Mouse (Mus musculus): ENCODE data around the gene Ptpro.
"Not testable (repeated sequence)": the region's sequence is repeated elsewhere in the genome, so short reads cannot be mapped to it uniquely, and the experiment has no call there.

The Ptpro gene

DNA sequence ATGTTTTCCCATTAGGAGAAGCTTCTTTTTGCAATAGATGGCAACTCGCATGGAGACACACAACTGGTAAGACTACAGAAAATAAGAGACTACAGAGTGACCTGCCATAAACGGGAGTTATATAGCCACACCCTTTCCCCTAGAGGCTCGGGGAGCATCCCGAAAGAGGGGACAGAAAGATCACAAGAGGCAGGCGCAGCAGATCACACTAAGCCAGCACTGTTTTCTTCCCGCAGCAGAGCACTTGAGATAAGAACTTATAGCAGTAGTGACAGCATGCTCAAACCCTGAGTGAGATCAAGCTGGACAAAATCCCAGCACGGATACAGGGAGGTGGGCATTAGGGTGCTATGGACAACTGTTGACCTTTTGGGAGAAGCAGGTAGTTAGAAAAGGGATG lies 203.9 kb downstream of the Ptpro start:
- DNase-seq (ENCODE audit: low spot score), result no peak

DNA sequence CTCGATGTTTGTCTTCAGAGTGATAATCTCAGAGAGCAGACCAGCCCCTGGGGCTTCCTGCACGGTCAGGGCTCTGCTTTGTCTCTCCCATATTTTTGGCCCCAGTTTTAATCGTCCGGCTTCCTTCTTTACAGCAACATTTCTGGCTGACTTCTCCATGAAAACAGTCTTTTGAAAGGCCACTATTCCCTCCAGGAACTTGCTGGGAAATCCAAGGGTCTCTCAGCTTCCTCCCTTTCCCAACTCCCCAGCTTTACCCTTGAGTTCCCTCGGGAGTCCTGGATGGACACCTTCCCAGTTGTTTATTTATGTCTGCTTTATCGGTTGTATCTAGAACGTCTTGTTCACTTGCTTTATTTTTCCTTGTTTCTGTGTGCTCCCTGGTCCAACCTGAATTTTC lies 205.1 kb downstream of the Ptpro start:
- DNase-seq (ENCODE audit: low spot score), result no peak

GRCm38 (mm10) chr6:137458136-137458535 lies 206.0 kb downstream of the Ptpro start:
- no peak for DNase-seq (ENCODE audit: low spot score)

DNA sequence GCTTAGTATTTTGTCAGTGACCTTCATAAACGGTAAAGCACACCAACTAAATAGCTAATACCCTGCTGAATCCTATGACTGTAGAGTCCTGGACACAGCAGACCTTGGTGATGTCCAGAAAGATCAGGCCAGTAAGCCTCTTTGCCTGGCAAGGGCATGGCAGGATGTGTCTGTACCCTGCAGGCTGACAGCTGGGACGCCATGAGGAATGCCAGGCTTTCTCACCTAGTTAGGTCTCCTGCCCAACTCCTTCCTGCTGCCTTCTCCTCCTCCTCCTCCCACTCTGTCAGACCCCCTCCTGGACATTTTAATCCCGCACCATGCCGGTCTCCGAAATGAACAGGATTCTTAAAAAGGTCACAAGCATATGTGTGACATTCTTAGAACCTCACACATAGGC lies 211.7 kb downstream of the Ptpro start:
- DNase-seq (ENCODE audit: low spot score), result no peak

DNA sequence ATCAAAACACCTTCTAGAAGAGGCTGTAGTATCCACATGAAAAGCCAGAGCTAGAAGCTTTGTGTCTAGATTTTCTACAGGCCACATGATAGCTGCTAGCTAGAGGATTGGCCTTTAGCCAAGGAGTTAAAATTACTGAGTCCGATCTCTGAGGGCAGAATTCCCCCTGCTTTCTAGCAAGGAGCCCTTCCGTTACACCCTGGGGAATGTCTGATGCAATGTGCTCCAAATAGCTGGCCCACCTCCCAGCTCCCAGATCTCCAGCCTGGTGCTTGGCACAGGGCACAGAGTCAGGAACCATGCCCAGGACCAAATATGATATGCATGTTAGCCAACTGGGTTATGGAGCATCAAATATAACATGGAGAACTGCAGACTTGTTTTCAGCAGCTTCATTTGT lies 213.1 kb downstream of the Ptpro start:
- DNase-seq (ENCODE audit: low spot score), result no peak

GRCm38 (mm10) chr6:137466256-137466655 lies 214.1 kb downstream of the Ptpro start:
- no peak for DNase-seq (ENCODE audit: low spot score)

DNA sequence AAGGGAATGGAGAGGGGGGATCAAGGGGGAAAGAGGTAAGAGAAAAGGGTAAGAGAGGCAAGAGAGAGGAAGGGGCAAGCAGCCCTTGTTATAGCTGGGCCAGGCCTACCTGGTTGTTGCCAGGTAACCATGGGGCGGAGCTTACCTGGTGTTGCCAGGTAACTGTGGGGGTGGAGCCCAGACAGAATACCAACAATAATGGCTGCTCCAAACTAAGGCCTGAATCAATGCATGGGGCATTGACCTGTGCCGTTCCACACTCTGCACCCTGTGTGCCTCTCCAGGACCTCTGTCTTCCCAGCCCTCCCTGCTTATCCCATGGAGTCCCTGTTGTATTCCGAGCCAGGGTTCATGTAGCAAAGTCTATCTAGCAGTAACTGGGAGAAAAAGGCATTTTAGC lies 215.6 kb downstream of the Ptpro start:
- DNase-seq (ENCODE audit: low spot score), result no peak

DNA sequence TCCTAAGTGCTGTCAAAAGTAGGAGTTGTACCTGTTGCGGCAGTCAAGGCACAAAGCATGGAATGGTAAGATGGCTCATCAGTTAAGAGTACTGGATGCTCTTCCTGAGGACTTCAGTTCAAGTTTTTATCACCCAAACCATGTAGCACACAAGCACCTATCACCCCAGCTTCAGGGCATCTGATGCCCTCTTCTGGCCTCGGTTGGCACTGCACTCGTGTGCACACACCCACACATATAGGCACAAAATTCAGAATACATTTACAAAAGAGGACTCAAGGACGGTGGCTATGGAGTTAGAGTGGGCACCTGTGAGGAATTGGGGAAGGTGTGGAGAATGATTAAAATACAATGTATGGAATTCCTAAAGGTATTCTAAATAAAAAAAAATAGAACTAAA lies 217.4 kb downstream of the Ptpro start:
- no peak for DNase-seq (ENCODE audit: low spot score)

DNA sequence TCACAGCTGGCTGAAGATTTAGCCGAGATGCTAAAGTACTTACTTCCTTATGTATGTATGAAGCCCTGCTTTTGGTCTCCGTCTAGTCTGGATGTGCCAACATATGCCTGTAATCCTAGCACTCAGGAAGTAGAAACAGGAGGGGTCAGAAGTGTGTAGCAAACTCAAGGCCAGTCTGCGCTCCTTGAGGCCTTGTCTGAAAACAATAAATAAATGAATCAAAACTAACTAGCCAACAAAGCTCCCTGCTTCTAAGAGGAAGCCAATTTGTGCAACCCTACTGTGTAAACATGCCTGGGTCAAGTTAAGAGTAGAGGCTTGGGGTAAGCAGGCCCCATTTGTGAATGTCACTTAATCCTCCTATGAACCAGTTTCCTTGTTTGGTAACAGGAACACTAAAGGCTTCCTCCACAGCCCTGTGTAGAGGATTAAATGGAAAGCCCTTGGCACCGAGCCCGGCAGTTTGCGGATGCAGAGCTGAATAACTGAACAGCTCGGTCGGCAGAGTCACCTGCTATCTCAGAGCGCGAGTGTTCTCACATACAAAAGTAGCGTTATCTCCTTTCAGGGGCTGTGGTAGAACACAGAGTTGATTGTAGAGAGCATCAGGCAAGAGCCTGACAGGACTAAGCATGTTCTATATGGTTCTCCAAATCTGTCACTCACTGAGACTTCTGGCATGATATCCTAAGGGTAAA lies 218.9 kb downstream of the Ptpro start:
- DNase-seq (ENCODE audit: low spot score), result no peak

GRCm38 (mm10) chr6:137472129-137472528 lies 220.0 kb downstream of the Ptpro start:
- no peak for DNase-seq (ENCODE audit: low spot score)

- DNase-seq (ENCODE audit: low spot score), result no peak
These were observed 221.3 kb downstream of the Ptpro start for GRCm38 (mm10) chr6:137473433-137473832.

GRCm38 (mm10) chr6:137475695-137476094 lies 223.6 kb downstream of the Ptpro start:
- not testable (repeated sequence) for DNase-seq (ENCODE audit: low spot score)

DNA sequence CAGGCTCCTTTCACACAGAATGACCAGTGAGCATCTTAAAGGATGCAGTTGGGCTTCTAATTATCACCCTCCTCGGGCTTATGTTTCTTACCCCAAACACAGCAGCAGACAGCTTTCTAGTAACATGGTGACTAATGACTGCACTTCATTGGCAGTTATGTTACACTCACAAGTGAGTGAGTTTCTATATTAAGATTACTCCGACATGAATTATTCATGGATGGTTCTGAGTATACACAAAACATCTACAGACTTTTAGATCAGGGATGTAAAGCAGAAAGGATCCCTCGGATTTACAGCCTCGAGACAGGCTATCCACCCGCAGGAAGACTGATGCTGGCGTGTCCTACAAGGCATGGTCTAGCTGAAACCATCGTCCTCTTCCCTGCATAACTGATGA lies 230.8 kb downstream of the Ptpro start:
- DNase-seq (ENCODE audit: low spot score), result no peak

DNA sequence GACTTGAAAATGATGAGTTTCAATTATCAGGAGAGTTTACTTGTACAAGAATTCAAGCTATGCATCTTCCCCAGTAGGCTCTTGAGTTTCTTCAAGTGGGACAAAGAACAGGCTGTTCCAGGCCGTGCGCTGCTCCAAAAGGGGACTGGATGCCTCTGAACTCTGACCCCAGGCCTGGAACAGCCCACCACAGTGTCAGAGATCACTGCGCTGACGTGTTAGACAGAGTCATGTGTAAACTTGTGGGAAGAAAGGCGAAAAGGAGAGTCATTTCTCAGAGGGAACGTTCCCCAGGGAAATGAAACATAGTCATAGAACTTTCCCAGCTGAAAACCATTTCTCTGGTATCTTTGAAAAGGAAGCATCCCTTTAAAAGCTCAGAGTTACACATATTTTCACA lies 235.3 kb downstream of the Ptpro start:
- no peak for DNase-seq (ENCODE audit: low spot score)

DNA sequence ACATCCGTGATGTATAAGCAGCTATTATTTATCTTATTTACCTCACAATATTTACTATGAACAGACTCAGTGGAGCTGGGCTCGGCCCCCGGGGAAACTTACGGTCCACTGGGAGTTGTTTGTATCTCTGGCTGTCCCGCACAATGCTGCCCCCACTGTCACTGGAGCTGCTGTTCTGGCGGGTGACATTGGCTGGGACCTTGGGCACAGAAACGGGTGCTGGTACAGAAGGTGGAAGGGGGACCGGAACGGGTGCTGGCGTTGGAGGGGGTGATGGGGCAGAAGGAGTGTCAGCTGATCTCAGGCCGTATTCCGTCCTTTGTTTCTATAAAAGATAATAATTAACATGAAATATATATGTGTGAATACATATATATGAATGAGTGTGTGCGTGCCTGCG lies 238.0 kb downstream of the Ptpro start:
- DNase-seq (ENCODE audit: low spot score), result no peak

GRCm38 (mm10) chr6:137491659-137492058 lies 239.5 kb downstream of the Ptpro start:
- no peak for DNase-seq (ENCODE audit: low spot score)

DNA sequence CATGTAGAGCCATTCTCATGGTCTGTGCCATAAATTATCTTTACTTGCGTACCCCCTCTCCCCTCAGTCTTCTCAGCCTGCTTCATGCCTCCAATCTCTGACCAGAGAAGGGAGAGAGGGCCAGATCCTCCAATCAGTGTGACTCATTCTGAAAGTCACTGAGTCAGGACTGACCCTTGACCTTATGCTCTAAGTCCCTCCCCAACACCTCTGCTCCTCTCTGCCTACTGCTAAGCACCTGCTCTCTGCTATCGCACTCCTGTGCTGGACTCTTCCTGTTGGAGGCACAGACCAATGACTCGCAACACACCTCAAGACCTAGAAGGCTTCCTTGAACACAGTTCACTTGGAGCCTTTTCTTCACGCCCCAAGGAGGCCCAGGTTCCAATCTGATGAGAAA lies 240.5 kb downstream of the Ptpro start:
- no peak for DNase-seq (ENCODE audit: low spot score)

DNA sequence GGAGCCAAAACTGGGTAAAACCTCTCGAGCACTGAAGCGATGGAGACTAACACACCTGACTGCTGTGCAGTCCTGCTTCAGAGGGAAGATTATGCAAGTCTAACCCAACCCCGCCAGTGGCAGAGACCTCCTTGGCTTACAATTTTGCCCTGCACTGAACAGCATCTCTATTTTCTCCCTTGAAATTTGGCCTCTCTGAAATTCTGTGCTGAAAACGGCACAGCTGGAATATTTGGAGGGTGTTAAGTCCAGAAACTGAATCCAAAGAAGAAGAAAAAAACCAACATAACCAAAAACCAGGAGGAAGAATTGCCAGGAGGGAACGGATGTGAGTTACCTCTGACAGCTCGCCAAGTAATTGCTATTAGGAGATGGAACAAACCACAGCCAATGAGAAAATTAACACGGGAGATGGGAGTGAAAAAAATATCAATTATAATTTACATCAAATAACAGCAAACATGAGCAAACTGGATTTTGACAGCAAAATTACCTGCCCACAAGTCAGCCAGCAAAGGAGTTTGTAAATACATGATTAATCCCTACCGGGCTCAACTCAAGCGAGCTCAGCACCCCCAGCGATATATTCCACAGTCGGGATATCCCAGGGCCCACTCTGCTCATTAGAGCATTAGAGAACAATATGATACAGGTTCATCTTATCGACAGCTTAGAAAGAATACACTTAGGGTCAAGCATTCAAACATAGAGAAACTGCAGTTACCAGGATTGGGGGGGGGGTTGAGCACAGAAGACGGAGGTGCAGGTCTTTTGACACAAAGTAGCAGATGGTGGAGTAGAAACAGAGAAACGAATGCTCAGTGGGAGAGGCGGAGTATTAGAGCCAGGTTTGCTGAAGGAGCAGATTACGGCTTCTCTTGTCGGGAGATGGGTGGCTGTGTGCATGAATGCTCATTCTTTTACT lies 241.4 kb downstream of the Ptpro start:
- no peak for DNase-seq (ENCODE audit: low spot score)

DNA sequence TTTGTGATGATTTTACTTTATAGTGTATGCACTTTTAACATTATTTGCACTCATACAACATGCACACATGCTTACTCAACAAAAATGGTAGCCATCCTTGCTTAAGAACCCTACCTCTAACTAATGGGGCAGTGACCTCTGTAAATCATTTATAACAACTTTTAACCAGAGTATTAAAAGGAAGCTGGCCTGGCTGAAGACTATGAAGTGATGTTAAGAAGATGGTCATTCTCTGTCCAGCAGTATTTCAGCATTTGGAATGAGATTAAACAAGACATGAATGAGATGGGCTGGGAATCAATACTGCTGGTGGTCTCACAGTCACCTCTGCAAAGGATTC lies 242.0 kb downstream of the Ptpro start:
- no peak for DNase-seq (ENCODE audit: low spot score)

DNA sequence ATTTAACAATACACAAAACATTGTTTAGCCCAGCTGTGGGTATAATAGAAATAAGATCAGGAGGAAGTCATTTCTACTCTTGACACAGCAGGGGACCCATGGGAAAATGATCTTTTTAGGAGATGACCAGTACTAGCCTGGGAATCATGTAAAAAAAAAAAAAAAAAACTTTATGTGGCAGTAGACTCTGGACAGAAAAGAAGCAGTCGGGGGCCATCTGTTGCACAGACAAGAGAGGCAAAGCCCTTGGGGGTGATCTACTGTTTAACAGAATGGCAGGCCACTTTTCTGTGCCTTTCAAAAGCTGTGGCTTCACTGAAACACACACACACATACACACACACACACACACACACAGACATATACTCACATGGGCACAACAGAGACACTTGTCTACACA lies 242.7 kb downstream of the Ptpro start:
- no peak for DNase-seq (ENCODE audit: low spot score)

DNA sequence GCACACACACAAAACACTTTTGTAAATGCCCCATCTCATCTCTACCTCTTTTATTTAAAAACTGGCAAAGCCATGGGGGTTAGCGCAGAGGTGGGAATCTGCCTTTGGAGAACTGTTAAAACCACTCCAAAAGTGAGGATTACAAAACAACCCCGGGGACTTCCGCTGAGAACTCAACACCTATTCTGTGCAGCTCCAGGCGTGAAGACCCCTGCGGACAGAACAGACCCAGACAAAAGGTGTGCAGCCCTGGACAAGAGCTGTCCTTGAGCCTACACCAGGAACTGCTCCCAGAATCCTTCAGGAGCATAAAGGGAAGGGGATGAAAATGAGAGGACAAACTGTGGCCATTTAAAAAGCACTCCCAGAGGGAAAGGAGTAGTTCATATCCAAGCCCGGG lies 243.1 kb downstream of the Ptpro start:
- no peak for DNase-seq (ENCODE audit: low spot score)

- no peak for DNase-seq (ENCODE audit: low spot score)
These were observed 244.4 kb downstream of the Ptpro start for GRCm38 (mm10) chr6:137496562-137496961.

DNA sequence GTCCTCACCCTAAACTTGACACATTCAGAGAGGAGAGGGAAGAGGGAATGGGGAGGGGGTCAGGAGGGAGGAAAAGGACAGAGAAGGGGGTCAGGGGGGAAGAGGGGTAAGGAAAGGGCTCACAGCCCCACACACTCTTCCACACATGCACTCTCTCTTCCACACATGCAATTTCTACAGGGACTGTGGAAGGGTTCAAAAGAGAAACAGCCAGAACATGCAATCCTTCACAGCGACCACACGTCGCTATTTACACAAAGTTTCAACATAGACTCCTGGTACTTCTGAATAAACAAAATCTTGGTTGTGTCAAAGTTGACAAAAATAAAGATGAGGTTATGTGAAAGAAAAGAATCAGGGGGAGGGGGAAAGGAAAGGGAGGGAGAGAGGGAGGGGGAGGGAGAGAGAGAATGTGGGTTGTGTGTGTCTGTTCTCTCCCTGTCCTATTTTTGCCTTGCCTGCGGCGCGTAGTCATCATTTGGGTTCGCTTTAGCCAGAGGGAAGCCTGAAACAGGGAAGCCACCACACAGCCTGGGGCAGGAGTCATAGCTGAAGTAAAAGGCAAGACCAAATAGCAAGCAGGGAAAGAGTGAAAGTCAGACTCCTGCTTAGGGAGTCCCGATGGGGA lies 245.2 kb downstream of the Ptpro start:
- no peak for DNase-seq (ENCODE audit: low spot score)
